Mouse (Mus musculus): ENCODE measurements around the gene Tpcn2.

Tpcn2 gene

DNA sequence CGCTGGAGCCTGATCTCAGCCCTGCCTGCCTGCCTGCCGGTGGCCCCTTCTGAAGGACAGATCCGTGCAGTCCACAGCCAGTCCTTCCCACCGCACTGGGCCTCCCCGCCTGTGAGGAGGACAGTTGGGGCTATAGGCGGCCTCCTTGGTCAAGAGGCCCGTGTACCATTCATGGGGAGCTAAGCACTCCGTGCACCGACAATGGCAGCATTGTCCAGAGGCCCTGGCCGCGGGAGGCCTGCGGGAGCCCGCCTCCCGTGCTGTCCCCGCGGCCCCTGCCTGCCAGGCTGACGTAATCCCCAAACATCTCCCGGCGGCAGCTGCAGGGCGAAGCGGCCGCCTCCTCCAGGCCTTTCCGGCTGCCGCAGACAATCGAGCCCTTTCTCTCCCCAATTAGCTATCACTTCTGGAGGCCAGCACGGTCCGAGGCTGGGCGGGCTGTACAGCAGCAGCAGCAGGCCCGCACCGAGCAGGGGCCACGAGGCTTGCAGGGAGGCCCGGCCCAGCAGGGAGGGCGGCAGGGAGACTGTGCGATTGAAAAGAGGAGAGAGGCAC is 77.7 kb downstream of the Tpcn2 start:
- DNase-seq (ENCODE audit: extremely low read depth, low read depth, low spot score) = no peak

DNA sequence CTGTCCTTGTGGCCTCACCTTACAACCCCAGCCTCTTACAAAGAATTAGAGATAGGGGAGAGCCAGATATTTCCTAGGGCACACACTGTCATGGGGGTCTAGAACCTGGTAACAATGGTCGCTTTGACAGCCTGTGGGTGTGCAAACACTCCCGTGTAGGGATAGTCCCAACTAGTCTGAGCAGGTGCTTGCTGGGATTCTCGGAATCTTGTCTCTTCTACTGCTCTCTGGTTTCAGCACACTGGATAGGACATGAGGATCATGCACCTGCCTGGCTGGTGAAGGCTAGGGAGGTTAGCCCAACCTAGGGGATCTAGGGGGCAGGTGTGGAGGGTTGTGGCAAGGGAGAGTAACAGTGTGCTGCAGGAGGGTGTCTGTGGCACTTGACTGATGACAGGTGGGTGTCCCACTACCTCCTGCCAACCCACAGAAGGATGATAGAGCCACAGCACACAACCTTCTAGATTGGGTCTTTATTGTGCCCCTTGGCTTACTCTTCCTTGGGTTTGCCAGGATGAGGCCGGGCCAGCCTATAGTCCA is 78.4 kb downstream of the Tpcn2 start:
- no peak for DNase-seq (ENCODE audit: extremely low read depth, low read depth, low spot score)

- DNase-seq (ENCODE audit: extremely low read depth, low read depth, low spot score) = no peak
Measured at GRCm38 (mm10) chr7:145199711-145200110, 84.1 kb downstream of the Tpcn2 start.

DNA sequence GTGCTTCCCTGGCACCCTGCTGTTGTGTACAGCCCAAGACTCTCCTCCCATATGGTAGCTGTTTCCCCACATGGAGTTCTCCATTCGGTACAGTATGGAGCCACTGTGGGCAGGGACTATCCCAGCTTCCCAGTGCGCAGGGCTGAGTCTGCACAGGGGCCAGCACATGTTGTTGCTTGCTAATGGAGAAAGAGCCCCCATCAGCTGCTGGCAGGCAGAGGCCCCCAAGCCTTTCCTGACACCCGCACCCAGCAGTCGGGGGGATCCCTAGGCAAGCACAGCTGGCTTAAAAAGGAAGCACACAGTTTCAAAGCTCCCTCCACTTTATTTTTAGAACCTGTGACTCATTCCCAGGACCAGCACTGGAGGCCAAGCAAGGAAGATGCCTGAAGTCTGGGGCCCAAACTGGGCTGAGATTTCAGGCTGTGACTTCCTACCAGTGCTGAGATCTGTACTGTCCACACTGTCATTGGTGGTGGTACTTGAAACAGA is 85.5 kb downstream of the Tpcn2 start:
- no peak for DNase-seq (ENCODE audit: extremely low read depth, low read depth, low spot score)

- no peak for DNase-seq (ENCODE audit: extremely low read depth, low read depth, low spot score)
Measured at GRCm38 (mm10) chr7:145197711-145198110, 86.1 kb downstream of the Tpcn2 start.

GRCm38 (mm10) chr7:145197042-145197441 is 86.8 kb downstream of the Tpcn2 start:
- DNase-seq (ENCODE audit: extremely low read depth, low read depth, low spot score) = no peak

DNA sequence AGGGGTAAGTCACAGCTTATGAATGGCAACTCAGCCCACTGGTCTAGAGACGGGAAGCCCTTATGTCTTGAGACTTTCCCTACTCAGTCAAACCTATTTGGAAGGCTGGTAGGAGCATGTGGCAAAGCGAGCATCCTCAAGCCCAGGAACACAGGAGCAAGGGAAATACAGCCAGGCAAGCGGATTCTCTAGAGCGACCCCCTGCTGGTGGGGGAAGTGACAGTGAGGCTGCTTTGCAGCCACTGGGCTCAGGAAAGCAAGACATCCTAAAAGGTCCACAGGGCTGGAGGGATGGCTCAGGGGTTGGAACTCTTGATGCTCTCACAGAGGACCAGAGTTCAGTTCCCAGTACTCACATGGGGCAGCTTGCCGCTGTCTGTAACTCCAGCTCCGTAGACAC is 87.5 kb downstream of the Tpcn2 start:
- DNase-seq (ENCODE audit: extremely low read depth, low read depth, low spot score) = no peak

GRCm38 (mm10) chr7:145195186-145195927 is 88.5 kb downstream of the Tpcn2 start:
- no peak for DNase-seq (ENCODE audit: extremely low read depth, low read depth, low spot score)

- no peak for DNase-seq (ENCODE audit: extremely low read depth, low read depth, low spot score)
Measured at GRCm38 (mm10) chr7:145194455-145195161, 89.2 kb downstream of the Tpcn2 start.

GRCm38 (mm10) chr7:145192836-145193235 is 91.0 kb downstream of the Tpcn2 start:
- DNase-seq (ENCODE audit: extremely low read depth, low read depth, low spot score) = no peak

GRCm38 (mm10) chr7:145190520-145190919 is 93.3 kb downstream of the Tpcn2 start:
- DNase-seq (ENCODE audit: extremely low read depth, low read depth, low spot score) = no peak

- no peak for DNase-seq (ENCODE audit: extremely low read depth, low read depth, low spot score)
Measured at GRCm38 (mm10) chr7:145189342-145189741, 94.5 kb downstream of the Tpcn2 start.

DNA sequence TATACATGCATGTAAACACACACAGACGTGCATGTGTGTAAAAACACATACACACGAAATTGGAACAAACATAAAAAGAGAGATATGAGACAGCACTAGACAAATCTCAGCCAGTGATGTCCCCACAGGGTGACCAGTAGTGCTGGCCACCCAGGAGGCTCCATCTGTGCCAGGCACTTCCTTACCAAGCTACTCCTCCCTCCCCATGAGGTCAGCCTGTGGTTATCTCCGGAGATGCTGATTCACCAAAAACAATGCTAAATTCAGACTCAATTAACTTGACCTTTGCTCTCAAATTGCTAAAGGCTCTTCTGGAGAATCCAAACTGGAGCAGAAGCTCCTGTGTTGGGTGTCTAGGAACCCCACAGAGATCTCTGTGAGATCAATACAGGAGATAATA is 96.0 kb downstream of the Tpcn2 start:
- DNase-seq (ENCODE audit: extremely low read depth, low read depth, low spot score) = no peak

GRCm38 (mm10) chr7:145182388-145182787 is 101.4 kb downstream of the Tpcn2 start:
- DNase-seq (ENCODE audit: extremely low read depth, low read depth, low spot score) = no peak

DNA sequence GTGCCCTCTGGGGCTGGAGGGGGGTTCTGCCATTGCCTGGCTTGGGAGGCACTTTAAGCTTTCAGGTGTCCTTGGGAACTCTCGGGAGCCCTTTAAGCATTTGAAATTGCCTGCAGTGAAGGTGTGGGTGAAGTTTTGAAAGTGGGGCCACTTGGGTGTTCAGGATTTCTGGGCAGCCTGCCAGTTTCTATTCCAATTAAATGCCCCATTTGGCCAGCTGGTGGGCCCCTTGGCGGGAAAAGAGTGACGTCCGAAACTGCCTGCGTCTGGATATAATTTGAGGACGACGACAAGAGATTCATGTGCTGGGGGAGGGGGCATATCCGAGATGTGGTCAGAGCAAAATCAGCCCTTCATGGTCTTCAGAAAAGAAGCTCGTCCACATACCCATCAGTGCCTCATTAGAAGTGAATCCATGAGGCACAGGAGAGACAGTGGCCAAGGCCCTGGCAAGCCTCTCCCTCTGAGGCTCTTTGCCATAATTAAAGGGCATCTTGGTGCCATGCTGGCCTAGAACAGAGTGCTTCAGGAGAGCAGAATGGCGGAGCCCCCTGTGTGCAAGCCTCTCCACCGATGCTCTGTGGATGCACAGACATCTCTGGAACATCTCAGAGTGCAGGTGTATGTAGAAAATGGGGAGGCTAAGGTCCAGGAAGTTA is 102.3 kb downstream of the Tpcn2 start:
- no peak for DNase-seq (ENCODE audit: extremely low read depth, low read depth, low spot score)

- DNase-seq (ENCODE audit: extremely low read depth, low read depth, low spot score) = no peak
Measured at GRCm38 (mm10) chr7:145179691-145180091, 104.1 kb downstream of the Tpcn2 start.

DNA sequence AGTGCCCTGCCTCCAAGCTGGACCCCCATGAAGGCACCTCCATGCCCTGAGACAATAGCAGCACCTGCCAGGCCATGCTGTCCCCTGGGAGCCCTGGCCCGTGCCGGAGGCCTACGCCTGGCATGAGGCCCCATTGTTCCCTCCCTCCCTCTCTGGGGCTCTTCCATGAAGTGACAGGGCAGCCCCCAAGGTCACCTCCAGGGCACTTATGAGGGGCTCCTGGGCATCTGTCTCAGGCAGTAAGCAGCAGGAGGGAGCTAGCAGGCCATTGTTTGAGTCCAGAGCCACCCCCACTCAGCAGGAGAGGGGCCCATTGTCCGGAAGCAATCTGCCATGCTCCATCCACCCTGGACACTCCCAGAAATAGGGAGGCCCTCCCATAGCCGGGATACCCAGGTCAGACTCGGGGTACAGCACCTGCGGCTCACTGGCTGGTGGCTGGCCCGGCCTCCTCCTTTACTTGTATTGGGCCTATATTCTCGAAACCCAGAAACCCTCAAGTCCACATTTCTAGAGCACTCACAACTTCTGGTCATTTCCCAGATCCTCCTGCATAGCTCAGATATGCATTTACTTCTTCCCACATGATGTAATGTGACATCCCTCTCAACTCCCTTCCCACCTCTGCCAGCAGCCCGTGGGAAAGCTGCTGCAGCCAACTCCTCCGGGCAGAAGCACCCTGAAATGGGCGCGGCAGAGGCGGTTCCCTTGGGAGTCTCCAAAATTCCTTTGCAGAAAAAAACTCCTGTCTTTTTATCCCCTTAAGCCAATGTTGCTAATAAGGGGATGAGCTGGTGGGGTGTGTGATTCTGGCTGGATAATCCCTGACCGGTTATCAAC is 106.8 kb downstream of the Tpcn2 start:
- no peak for DNase-seq (ENCODE audit: extremely low read depth, low read depth, low spot score)

DNA sequence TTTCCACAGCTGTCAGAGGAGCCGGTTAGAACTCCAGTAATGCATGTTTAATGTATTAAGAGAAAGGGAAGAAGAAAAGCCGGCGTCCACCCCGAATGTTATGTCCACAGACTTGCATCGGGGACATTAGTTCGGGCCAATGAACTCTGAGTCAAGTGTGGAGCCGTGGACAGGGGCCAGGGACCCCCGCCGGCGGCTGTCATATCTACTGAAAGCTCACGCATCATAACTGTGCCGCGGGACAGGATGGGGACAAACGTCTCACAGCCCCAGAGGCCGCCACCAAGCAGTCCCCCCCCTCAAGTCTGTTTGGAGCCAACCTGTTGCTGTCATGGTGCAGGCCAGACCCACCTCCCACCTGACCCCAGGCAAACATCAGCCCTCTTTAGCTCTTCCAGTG is 110.2 kb downstream of the Tpcn2 start:
- no peak for DNase-seq (ENCODE audit: extremely low read depth, low read depth, low spot score)

GRCm38 (mm10) chr7:145173116-145173515 is 110.7 kb downstream of the Tpcn2 start:
- no peak for DNase-seq (ENCODE audit: extremely low read depth, low read depth, low spot score)

DNA sequence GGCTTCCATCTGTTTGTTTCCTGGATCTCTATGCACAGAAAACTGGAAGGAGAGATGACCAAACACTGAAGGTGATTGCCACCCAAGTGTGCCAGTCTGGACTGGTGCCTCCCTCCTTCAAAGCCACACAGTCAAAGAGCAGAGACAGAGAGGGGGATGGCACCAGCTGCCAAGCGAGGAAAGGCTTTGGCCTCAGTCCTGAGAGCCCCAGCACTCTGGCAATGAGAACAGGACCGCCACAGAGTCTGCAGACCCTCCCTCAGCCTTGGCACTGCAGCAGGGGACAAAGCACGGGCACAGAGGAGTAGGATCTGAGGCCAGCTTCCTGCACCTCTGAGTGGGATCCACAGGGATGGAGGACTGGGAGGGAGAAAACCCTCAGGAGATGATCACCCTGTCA is 114.1 kb downstream of the Tpcn2 start:
- no peak for DNase-seq (ENCODE audit: extremely low read depth, low read depth, low spot score)

All from fat pad, adult 2 months (tissue).